Mouse (Mus musculus) layer of hippocampus, adult 6 months (tissue): ENCODE results near the gene Olfr826. TPM values are rescaled to one million over a fixed set of nuclear protein-coding genes. Genes with fewer than 3 reads are reported as not detected.

Experiments
- long read RNA-seq, 2 experiments: library from polyadenylated mRNA; unstranded; transcript quantifications; one replicate each; pipeline ENCODE4 v2.0.0; 2019 to 2020
- polyA plus RNA-seq: library from polyadenylated mRNA; unstranded; fragments of <200 nt; fragmentation: Nextera tagmentation; gene quantifications from 2 replicates; pipeline ENCODE4 v1.2.3, GENCODE M21; 2021

Gene Olfr826
- polyA plus RNA-seq = not detected in 2 replicates
- long read RNA-seq, experiment 1 = 0 reads
- long read RNA-seq, experiment 2 = 0 reads

DNA sequence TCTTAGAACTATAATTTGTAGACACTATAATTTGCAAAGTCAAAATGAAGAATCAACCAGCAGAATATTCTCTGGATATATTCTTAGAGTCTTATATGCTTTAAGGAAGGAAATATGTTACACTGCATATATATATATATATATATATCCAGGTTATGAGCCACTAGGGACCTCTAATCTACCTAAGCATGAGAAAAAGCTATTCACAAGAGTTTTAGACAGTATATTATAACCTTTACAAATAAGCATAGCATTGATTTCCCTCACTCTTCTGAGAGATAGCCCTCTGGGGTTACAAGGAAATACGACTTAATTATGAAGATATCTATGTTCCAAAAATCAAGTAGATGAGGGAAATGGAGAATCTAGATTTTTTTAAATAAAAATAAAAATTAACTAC lies at the start of gene Olfr826:
TSS of gene Olfr826 (minus strand) at position 101 of the 400 bp plus-strand sequence.

DNA sequence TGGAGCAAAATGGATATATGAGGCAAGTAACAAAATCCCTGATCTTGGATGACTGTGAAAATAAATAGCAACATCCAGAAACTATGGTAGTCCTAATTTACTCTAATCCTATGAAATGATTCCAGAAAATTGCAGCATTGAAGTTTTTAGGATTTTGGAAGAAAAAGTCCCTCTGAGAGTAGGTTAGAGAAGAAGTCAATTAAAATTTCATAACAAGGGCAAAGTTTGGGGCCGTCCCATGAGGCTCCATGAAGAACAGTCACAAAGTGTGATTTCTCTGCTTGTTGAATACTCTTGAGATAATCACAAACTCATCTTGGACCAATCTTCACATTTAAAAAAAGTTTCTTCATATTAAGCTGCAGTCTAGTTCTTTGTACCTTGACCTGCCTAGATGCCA lies 30.3 kb upstream of the Olfr826 start, which contains the start of gene Olfr827:
TSS of gene Olfr827 (minus strand) at position 101 of the 400 bp plus-strand sequence.

DNA sequence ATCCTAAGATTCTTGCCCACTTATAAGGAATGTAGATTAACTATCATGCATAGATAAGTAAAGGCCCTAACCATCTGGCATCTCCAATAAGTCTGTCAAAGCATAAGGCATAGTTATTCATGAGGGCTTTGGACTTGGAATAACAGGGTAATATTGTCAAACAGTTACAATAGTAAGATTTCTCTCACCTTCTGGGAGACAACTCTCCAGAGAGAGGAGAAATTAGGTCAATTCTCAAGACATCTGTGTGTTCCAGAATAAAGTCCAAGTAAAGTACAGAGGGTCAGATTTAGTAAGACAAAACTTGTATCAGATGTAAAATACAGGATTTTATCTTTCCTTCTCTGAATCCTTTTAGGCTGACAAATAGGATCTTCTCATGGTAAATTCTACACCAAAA lies 17.3 kb downstream of the Olfr826 start, which contains the start of gene Olfr825:
TSS of gene Olfr825 (minus strand) at position 101 of the 400 bp plus-strand sequence.

DNA sequence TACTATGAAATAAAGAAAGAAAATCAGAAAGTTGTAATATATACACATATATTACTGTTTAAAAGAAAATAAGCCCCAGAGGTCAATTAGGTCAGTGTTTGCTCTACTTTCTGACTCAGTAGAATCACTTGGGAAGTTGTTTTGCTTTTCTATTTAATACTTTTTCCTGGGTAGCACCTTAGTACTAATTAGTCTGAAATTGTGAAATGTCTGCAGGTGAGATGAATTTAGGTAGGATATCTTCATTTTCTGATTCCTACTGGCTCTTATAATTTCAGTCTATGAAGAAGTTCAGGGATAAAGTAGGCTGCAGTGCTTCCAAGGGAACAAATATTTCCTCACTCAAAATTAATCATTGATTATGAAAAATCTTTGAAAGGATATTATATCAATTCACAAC lies 54.1 kb downstream of the Olfr826 start, which contains the start of gene Olfr824:
TSS of gene Olfr824 (minus strand) at position 101 of the 400 bp plus-strand sequence.

Other genes starting within 250 kb of the Olfr826 start
- gene Olfr818, start 235.1 kb downstream of the Olfr826 start, polyA plus RNA-seq = not detected in 2 replicates
- not detected in 2 replicates for gene Olfr819, start 216.9 kb downstream of the Olfr826 start, polyA plus RNA-seq
- gene Olfr247, start 208.0 kb downstream of the Olfr826 start, polyA plus RNA-seq = not detected in 2 replicates
- gene Gm10310, start 199.1 kb downstream of the Olfr826 start, polyA plus RNA-seq = not detected in 2 replicates
- gene Olfr820, start 171.6 kb downstream of the Olfr826 start, polyA plus RNA-seq = not detected in 2 replicates
- not detected in 2 replicates for gene Olfr821, start 153.8 kb downstream of the Olfr826 start, polyA plus RNA-seq
- not detected in 2 replicates for gene Olfr822, start 113.0 kb downstream of the Olfr826 start, polyA plus RNA-seq
- gene Olfr823, start 68.8 kb downstream of the Olfr826 start, polyA plus RNA-seq = not detected in 2 replicates
- not detected in 2 replicates for gene Olfr824, start 54.2 kb downstream of the Olfr826 start, polyA plus RNA-seq
- gene Olfr825, start 17.4 kb downstream of the Olfr826 start, polyA plus RNA-seq = not detected in 2 replicates
- not detected in 2 replicates for gene Olfr827, start 30.2 kb upstream of the Olfr826 start, polyA plus RNA-seq
- 0.06 and 0.09 TPM in 2 replicates for gene Neurod4, start 96.1 kb upstream of the Olfr826 start, polyA plus RNA-seq
- 0.09 TPM in 1 of 2 replicates, not detected in the other for gene Tespa1, start 138.7 kb upstream of the Olfr826 start, polyA plus RNA-seq
- 0.01 TPM in 1 of 2 replicates, not detected in the other for gene Vmn2r84, start 210.1 kb upstream of the Olfr826 start, polyA plus RNA-seq
- gene Vmn2r85, start 245.5 kb upstream of the Olfr826 start, polyA plus RNA-seq = 0.05 TPM in 1 of 2 replicates, not detected in the other